Mouse (Mus musculus) lung, adult 2 months (tissue): Measurements from ENCODE around the gene Camkv.

Experiments used
- CTCF ChIP-seq: fragments of 200-500 bp; IDR thresholded peaks from 2 replicates; pipeline ENCODE4 v1.5.1; 2011; ENCODE audit warnings: mild to moderate bottlenecking, low read length, control low read depth; ENCODE audit not compliant: insufficient read depth
- POLR2A ChIP-seq: fragments of 200-500 bp; IDR thresholded peaks from 2 replicates; pipeline ENCODE4 v1.6.1; 2011; ENCODE audit warnings: low read depth, mild to moderate bottlenecking, control low read depth, low read length, borderline replicate concordance; ENCODE audit errors: extremely low read depth

DNA sequence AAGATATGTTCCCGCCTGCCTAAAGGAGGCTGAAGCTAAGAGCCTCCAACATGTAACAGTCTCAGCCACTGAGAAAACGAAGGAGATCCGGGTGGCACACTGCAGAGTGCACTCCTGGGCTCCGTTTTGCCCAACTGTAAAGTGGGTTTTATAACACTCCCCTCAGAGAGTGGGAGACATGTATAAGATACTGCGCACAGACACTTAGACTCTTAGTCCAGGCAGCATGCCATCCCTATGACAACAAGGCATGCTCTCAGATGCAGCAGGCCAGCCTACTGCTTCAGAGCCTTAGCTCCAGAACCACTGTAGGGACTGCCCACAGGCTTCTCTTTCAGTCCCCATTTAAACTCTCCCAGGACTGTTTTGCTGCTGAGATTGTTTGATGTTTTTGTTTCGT, 16.6 kb upstream of the Camkv start:
- TF ChIP-seq POLR2A, result no peak
- TF ChIP-seq CTCF, result no peak
